Mouse (Mus musculus): ENCODE data around the gene Nudt6. TPM values are rescaled to one million over a fixed set of nuclear protein-coding genes. Genes with fewer than 3 reads are reported as not detected.

The Nudt6 gene
- polyA plus RNA-seq, 1 experiment from 2014 or later = 7.1 TPM

DNA sequence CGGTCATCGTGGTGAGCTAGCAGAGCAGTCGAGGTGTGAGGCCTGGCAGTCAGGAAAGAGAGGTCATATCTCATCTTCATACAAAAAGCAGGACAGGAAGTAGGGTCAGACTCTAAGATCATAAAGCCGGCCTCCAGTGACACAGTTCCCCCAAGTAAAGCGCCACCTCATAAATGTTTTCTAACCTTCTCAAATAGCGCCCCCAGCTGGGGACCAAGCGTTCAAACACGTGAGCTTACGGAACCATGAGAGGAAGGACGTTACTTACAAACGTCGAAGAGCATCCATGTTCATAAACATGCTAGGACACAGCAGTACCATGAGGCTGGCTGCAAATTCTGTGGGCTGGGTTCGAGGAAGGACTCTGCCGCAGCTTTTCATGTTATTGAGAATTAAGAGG, 40.8 kb downstream of the Nudt6 start:
- Histone ChIP-seq H3K4me1 (ENCODE audit: control insufficient read depth, insufficient read depth, low read length) (0 out of 2 replicates have a peak, but pooled peaks cover 6% of the 10 kb centered on the region), H3K9me3 (ENCODE audit: control insufficient read depth, low read depth, low read length) (no peaks in the 10 kb centered on the region), H3K4me2 (replicated peaks; ENCODE audit: low read depth, low read length) (no peak overlapping the region), H3K27me3 (ENCODE audit: control insufficient read depth, insufficient read depth, low read length) (no peaks in the 10 kb centered on the region), H3K36me3 (ENCODE audit: control insufficient read depth, insufficient read depth, low read length) (no peaks in the 10 kb centered on the region), H3K27ac (ENCODE audit: low read length) (no peak overlapping the region; the same call in 1 of the 2 replicates), H3K9ac (replicated peaks; ENCODE audit: low read depth, low read length) (no peak overlapping the region), H3K4me3 (ENCODE audit: low read depth, low read length) (no peak overlapping the region)
- 81% methylated on average over 14 of the region's 14 CpGs for WGBS
- ATAC-seq (ENCODE audit: insufficient number of reproducible peaks, insufficient read depth, low FRiP score, low read depth) = no peak

DNA sequence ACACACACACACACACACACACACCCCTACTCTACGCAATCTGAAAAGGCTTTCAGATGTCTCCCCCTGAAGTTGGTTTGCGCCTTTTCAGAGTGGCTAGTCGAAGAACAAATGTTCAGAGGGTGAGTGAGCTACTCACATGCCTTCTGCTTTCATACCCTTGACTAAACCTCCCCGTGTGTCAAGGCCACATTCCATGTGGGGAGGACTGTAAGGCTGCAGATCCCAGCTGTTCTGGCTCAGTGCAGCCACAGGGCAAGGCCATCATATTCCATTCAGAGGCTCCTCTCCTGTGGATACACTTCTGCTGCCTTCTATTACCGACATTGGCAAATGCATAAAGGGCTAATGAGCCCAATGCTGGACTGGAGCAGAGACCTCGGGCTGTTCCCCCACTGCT, 41.6 kb downstream of the Nudt6 start:
- no peaks in the 10 kb centered on the region for H3K36me3 ChIP-seq (ENCODE audit: control insufficient read depth, insufficient read depth, low read length)
- H3K27me3 ChIP-seq (ENCODE audit: control insufficient read depth, insufficient read depth, low read length) = no peaks in the 10 kb centered on the region
- no peak overlapping the region for H3K27ac ChIP-seq (ENCODE audit: low read length)
- H3K4me3 ChIP-seq (ENCODE audit: low read depth, low read length) = no peak overlapping the region
- no peak overlapping the region for H3K4me2 ChIP-seq (replicated peaks; ENCODE audit: low read depth, low read length)
- 0 out of 2 replicates have a peak, but pooled peaks cover 6% of the 10 kb centered on the region for H3K4me1 ChIP-seq (ENCODE audit: control insufficient read depth, insufficient read depth, low read length)
- H3K9me3 ChIP-seq (ENCODE audit: control insufficient read depth, low read depth, low read length) = no peaks in the 10 kb centered on the region
- no peak for ATAC-seq (ENCODE audit: insufficient number of reproducible peaks, insufficient read depth, low FRiP score, low read depth)
- 55% methylated on average over 6 of the region's 6 CpGs for WGBS
- no peak overlapping the region for H3K9ac ChIP-seq (replicated peaks; ENCODE audit: low read depth, low read length)

DNA sequence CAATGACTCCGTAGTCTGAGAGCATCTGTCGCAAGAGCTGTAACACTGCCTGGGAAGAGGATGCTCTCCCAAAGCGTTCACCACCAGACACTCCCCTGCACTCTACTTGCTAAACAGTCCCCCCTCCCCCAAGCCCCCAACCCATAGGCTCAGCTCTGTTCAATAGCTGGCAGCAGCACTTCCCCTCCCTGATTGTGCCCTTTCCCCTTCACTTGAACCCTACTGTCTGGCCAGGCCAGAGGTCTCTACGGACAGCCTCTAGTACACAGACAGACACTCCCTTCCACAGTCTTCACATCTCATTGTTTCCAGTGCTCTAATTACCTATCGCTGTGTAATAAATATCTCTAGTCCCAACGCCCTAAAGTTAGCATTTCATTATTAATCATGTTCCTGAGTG, 42.1 kb downstream of the Nudt6 start:
- Histone ChIP-seq H3K36me3 (ENCODE audit: control insufficient read depth, insufficient read depth, low read length) (no peaks in the 10 kb centered on the region), H3K27ac (ENCODE audit: low read length) (no peak overlapping the region; the same call in 1 of the 2 replicates), H3K9ac (replicated peaks; ENCODE audit: low read depth, low read length) (no peak overlapping the region), H3K4me3 (ENCODE audit: low read depth, low read length) (no peak overlapping the region), H3K27me3 (ENCODE audit: control insufficient read depth, insufficient read depth, low read length) (no peaks in the 10 kb centered on the region), H3K4me1 (ENCODE audit: control insufficient read depth, insufficient read depth, low read length) (0 out of 2 replicates have a peak, but pooled peaks cover 6% of the 10 kb centered on the region), H3K9me3 (ENCODE audit: control insufficient read depth, low read depth, low read length) (no peaks in the 10 kb centered on the region), H3K4me2 (replicated peaks; ENCODE audit: low read depth, low read length) (no peak overlapping the region)
- ATAC-seq (ENCODE audit: insufficient number of reproducible peaks, insufficient read depth, low FRiP score, low read depth) = 0 out of 2 replicates have a peak, but pooled peaks have one; percentile 33
- 41% methylated on average over 6 of the region's 6 CpGs for WGBS

DNA sequence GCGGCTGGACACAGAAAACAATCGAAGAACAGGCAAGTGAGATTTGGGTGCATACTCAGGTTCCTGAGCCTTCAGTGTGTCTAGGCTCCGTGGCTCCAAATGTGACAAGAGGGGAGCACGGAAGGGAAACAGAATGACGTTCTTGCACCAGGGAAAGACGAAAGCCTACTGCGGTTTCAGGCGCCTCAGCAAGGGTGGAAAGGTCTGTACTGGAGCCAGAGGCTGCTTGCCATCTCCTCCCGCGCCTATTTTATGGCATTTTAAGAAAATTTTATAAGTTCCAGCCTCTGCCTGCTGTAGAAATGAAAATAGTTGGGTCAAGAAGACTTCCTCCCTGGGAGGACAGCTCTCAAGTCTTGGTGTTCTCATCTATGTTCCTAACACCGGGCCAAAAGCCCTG, 46.3 kb downstream of the Nudt6 start:
- 0 out of 2 replicates have a peak, but pooled peaks cover 2% of the 10 kb centered on the region for H3K4me1 ChIP-seq (ENCODE audit: control insufficient read depth, insufficient read depth, low read length)
- H3K27me3 ChIP-seq (ENCODE audit: control insufficient read depth, insufficient read depth, low read length) = no peaks in the 10 kb centered on the region
- H3K9me3 ChIP-seq (ENCODE audit: control insufficient read depth, low read depth, low read length) = no peaks in the 10 kb centered on the region
- no peaks in the 10 kb centered on the region for H3K36me3 ChIP-seq (ENCODE audit: control insufficient read depth, insufficient read depth, low read length)
- no peak overlapping the region for H3K27ac ChIP-seq (ENCODE audit: low read length)
- ATAC-seq (ENCODE audit: insufficient number of reproducible peaks, insufficient read depth, low FRiP score, low read depth) = no peak
- no peak overlapping the region for H3K4me3 ChIP-seq (ENCODE audit: low read depth, low read length)
- no peak overlapping the region for H3K4me2 ChIP-seq (replicated peaks; ENCODE audit: low read depth, low read length)
- 81% methylated on average over 11 of the region's 11 CpGs for WGBS
- no peak overlapping the region for H3K9ac ChIP-seq (replicated peaks; ENCODE audit: low read depth, low read length)

DNA sequence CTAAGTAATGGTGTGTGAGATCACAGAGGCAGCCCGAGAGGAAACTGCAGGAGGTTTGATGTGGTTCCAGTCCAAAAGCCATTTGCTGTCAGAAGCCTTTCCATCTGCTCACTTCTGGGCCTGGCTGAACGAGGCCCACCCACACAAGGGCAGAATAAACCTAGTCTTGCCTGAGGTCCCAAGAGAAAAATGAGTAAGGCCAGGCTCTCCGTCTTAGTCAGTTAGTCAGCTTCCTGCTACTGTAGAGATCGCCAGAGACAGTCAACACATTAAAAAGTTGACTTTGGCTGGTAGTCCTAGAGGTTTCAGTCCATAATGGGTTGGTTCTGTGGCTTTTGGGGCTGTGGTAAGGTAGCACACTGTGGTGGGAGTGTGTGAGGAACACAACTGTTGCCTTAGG, 49.6 kb downstream of the Nudt6 start:
- no peaks in the 10 kb centered on the region for H3K36me3 ChIP-seq (ENCODE audit: control insufficient read depth, insufficient read depth, low read length)
- H3K4me3 ChIP-seq (ENCODE audit: low read depth, low read length) = no peak overlapping the region
- no peak overlapping the region for H3K4me2 ChIP-seq (replicated peaks; ENCODE audit: low read depth, low read length)
- H3K27me3 ChIP-seq (ENCODE audit: control insufficient read depth, insufficient read depth, low read length) = no peaks in the 10 kb centered on the region
- H3K4me1 ChIP-seq (ENCODE audit: control insufficient read depth, insufficient read depth, low read length) = no peaks in the 10 kb centered on the region
- WGBS = 54% methylated on average over 4 of the region's 4 CpGs
- H3K9me3 ChIP-seq (ENCODE audit: control insufficient read depth, low read depth, low read length) = no peaks in the 10 kb centered on the region
- no peak for ATAC-seq (ENCODE audit: insufficient number of reproducible peaks, insufficient read depth, low FRiP score, low read depth)
- H3K9ac ChIP-seq (replicated peaks; ENCODE audit: low read depth, low read length) = no peak overlapping the region
- no peak overlapping the region for H3K27ac ChIP-seq (ENCODE audit: low read length)

DNA sequence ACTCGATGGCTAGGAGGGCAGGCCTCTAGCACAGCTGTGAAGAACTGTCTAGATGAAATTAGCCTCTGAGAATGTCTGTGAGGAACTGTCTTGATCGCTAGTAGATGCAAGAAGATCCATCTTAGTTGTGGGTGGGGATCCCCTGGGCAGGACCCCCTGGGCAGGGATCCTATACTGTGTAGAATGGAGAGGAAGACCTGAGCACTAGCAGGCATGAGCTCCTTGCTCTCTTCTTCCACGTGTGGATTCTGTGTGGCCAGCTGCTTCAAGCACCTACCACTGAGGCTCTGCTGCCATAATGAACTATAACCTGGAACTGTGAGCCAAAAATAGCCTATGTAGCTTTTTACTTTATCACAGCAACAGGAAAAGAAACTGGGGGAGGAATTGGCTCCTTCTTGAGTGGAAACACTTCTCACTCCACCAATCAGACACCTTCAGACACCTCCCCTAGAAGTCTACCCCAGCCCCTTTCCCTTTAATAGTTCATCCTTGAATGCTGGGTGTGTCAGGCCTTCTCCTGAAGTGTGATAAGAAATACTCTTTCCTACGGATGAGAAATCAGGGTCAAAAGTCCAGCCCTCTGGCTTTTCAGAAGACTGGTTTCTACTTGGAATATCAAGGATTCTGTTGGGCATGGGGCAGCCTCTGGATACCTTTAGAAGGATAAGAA, 53.5 kb downstream of the Nudt6 start:
- Histone ChIP-seq H3K4me2 (replicated peaks; ENCODE audit: low read depth, low read length) (no peak overlapping the region), H3K9me3 (ENCODE audit: control insufficient read depth, low read depth, low read length) (no peaks in the 10 kb centered on the region), H3K27ac (ENCODE audit: low read length) (no peak overlapping the region), H3K9ac (replicated peaks; ENCODE audit: low read depth, low read length) (no peak overlapping the region), H3K36me3 (ENCODE audit: control insufficient read depth, insufficient read depth, low read length) (no peaks in the 10 kb centered on the region), H3K4me3 (ENCODE audit: low read depth, low read length) (no peak overlapping the region), H3K4me1 (ENCODE audit: control insufficient read depth, insufficient read depth, low read length) (no peaks in the 10 kb centered on the region), H3K27me3 (ENCODE audit: control insufficient read depth, insufficient read depth, low read length) (no peaks in the 10 kb centered on the region)
- ATAC-seq (ENCODE audit: insufficient number of reproducible peaks, insufficient read depth, low FRiP score, low read depth) = no peak
- 60% methylated on average over 4 of the region's 4 CpGs for WGBS

DNA sequence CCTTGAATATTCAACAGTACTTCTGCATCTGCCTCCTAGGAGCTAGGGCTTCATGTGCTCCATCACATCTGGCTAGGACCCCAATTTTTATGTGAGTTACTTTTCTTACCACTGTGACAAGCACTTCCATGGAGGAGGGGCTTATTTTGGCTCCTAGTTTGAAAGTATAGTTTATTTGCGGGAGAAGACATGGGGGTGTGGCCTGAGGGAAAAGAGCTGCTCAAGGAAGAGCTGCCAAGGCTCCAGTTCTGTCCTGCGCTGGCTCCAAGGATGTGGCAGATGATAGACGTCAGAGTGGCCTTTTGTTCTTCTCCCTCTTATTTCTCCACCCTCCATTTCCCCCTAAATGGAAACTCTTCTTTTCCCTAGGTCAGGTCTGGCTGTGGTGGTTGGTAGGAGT, 54.0 kb downstream of the Nudt6 start:
- Histone ChIP-seq H3K36me3 (ENCODE audit: control insufficient read depth, insufficient read depth, low read length) (no peaks in the 10 kb centered on the region), H3K27me3 (ENCODE audit: control insufficient read depth, insufficient read depth, low read length) (no peaks in the 10 kb centered on the region), H3K27ac (ENCODE audit: low read length) (no peak overlapping the region), H3K4me2 (replicated peaks; ENCODE audit: low read depth, low read length) (no peak overlapping the region), H3K9me3 (ENCODE audit: control insufficient read depth, low read depth, low read length) (no peaks in the 10 kb centered on the region), H3K9ac (replicated peaks; ENCODE audit: low read depth, low read length) (no peak overlapping the region), H3K4me1 (ENCODE audit: control insufficient read depth, insufficient read depth, low read length) (no peaks in the 10 kb centered on the region), H3K4me3 (ENCODE audit: low read depth, low read length) (no peak overlapping the region)
- no peak for ATAC-seq (ENCODE audit: insufficient number of reproducible peaks, insufficient read depth, low FRiP score, low read depth)
- 31% methylated on average over 3 of the region's 3 CpGs for WGBS

DNA sequence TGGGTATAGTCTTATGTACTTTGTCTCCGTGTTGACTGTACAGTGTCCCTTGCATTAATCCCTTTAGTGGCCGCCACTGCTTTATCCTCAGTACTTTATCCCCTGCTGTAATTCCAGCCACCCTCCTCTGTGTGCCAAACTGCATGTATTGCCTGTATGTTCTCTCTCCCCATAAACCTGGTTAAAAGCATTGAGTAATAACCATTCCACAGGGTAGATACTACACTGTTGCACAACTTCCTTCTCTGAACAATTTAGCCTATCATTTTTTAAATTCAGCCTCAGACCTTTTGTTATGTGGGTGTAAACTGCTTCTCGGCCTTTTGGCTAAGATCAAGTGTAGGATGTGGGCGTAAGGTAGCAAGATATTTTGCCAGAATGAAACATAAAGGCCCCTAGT, 54.9 kb downstream of the Nudt6 start:
- H3K27ac ChIP-seq (ENCODE audit: low read length) = no peak overlapping the region
- WGBS = 85% methylated on average over 4 of the region's 4 CpGs
- H3K4me3 ChIP-seq (ENCODE audit: low read depth, low read length) = no peak overlapping the region
- no peak overlapping the region for H3K4me2 ChIP-seq (replicated peaks; ENCODE audit: low read depth, low read length)
- no peaks in the 10 kb centered on the region for H3K4me1 ChIP-seq (ENCODE audit: control insufficient read depth, insufficient read depth, low read length)
- no peaks in the 10 kb centered on the region for H3K36me3 ChIP-seq (ENCODE audit: control insufficient read depth, insufficient read depth, low read length)
- no peak for ATAC-seq (ENCODE audit: insufficient number of reproducible peaks, insufficient read depth, low FRiP score, low read depth)
- no peaks in the 10 kb centered on the region for H3K9me3 ChIP-seq (ENCODE audit: control insufficient read depth, low read depth, low read length)
- H3K9ac ChIP-seq (replicated peaks; ENCODE audit: low read depth, low read length) = no peak overlapping the region
- no peaks in the 10 kb centered on the region for H3K27me3 ChIP-seq (ENCODE audit: control insufficient read depth, insufficient read depth, low read length)

DNA sequence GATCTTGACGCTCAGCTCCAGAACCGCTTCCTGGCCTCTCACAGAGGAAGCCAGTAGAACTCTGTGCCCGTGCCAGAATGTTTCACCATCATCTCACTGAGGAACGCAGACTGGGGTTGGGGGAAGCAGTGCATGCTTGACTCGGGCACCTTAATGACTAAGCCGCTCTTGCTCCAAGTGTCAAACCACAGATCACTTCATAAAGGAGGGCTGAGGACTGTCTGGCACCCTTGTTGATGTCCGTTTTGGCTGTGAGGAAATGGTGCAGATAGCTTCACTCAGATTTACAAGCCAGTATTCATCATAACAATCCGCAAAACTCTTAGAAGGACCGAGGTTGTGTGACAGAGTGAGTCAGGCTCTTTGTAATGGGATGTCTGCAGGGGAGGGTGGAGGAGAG, 59.3 kb downstream of the Nudt6 start:
- no peak overlapping the region for H3K9ac ChIP-seq (replicated peaks; ENCODE audit: low read depth, low read length)
- H3K4me1 ChIP-seq (ENCODE audit: control insufficient read depth, insufficient read depth, low read length) = no peaks in the 10 kb centered on the region
- H3K4me2 ChIP-seq (replicated peaks; ENCODE audit: low read depth, low read length) = no peak overlapping the region
- H3K36me3 ChIP-seq (ENCODE audit: control insufficient read depth, insufficient read depth, low read length) = no peaks in the 10 kb centered on the region
- H3K4me3 ChIP-seq (ENCODE audit: low read depth, low read length) = no peak overlapping the region
- no peaks in the 10 kb centered on the region for H3K9me3 ChIP-seq (ENCODE audit: control insufficient read depth, low read depth, low read length)
- no peaks in the 10 kb centered on the region for H3K27me3 ChIP-seq (ENCODE audit: control insufficient read depth, insufficient read depth, low read length)
- ATAC-seq (ENCODE audit: insufficient number of reproducible peaks, insufficient read depth, low FRiP score, low read depth) = no peak
- H3K27ac ChIP-seq (ENCODE audit: low read length) = no peak overlapping the region
- WGBS = 70% methylated on average over 9 of the region's 9 CpGs

Data from stomach, embryonic 14.5 days (tissue).